Mouse (Mus musculus) c-Kit-positive CD71-positive TER-119-negative erythroid progenitor cells, embryonic 14.5 days (primary cell): ENCODE data around the gene Olfr1353.
"Not testable (repeated sequence)": the region's sequence is repeated elsewhere in the genome, so short reads cannot be mapped to it uniquely, and the experiment has no call there.

Experiments
- DNase-seq: peaks from one replicate; pipeline ENCODE4 v3.0.0-alpha.2; 2013; ENCODE audit warnings: low read depth

The Olfr1353 gene

DNA sequence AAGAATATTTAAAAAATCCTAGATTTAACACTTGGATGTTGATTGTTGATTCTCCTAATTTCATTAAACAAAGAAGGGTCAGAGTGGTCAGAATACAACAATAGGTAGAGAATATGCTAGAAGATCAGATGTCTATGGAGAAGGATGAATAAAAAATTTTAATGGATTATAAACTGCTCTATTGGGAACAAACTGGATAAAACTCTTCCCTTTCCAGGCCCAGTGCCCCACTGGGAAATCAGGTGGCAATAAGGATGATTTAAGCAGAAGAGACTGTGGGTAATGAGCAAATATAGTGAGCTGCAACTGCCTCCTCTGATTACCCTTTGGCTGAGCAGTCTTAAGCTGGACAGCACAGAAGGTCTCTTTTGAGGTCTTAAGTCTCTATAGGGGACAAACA is at the start of gene Olfr1353:
Olfr1353 (plus strand) TSS at position 301 of the 400 bp plus-strand sequence.
- DNase-seq: not testable (repeated sequence)

DNA sequence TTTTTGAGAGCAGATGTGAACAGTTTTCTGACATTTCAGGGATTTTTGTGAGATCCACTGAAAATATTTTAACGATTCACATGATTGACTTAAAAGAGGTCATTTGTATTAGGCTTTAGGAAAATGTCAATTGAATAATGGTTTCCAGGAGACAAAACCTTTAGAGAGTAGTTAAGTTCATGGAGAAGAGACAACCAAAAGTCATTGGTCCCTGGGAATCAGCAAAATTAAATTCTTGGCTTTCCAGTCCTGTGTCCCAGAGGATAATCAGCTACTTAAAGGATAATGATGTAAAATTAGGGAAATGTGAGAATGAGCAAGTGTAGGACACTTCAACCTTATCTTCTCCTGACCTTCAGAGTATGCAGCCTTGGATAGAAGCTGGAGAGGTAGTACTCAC is 12.8 kb upstream of the Olfr1353 start, which contains the start of gene Olfr8:
Olfr8 (plus strand) TSS at position 301 of the 400 bp plus-strand sequence.
- not testable (repeated sequence) for DNase-seq

- DNase-seq: no peak
Measured at GRCm38 (mm10) chr10:78980750-78981149, 17.6 kb downstream of the Olfr1353 start, which contains the start of gene Olfr1352. Gene Olfr1352, plus strand, starts transcription at chr10:78981050.

- no peak for DNase-seq
Measured at GRCm38 (mm10) chr10:79012172-79012571, 49.1 kb downstream of the Olfr1353 start, which contains the start of gene Olfr1351. Gene Olfr1351, plus strand, starts transcription at chr10:79012472.
